Mouse (Mus musculus): ENCODE results near the gene Psip1. TPM values are rescaled to one million over a fixed set of nuclear protein-coding genes. Genes with fewer than 3 reads are reported as not detected.
"Not testable (repeated sequence)": the region's sequence is repeated elsewhere in the genome, so short reads cannot be mapped to it uniquely, and the experiment has no call there.

Psip1 gene
- total RNA-seq (2017) = 133 to 185 TPM (median 138 TPM) in 3 replicates

- peak; percentile 89 for ATAC-seq (replicated peaks; ENCODE audit: insufficient number of reproducible peaks, low FRiP score, low TSS enrichment, poor library complexity, severe bottlenecking)
Measured at GRCm38 (mm10) chr4:83486117-83486901, at the start of gene Psip1. Gene Psip1 (minus strand): TSS chr4:83486459.

GRCm38 (mm10) chr4:83534024-83534423 lies 47.8 kb upstream of the Psip1 start:
- ATAC-seq (replicated peaks; ENCODE audit: insufficient number of reproducible peaks, low FRiP score, low TSS enrichment, poor library complexity, severe bottlenecking) = no peak

GRCm38 (mm10) chr4:83533168-83533911 lies 47.1 kb upstream of the Psip1 start:
- no peak for ATAC-seq (replicated peaks; ENCODE audit: insufficient number of reproducible peaks, low FRiP score, low TSS enrichment, poor library complexity, severe bottlenecking)

GRCm38 (mm10) chr4:83530060-83530459 lies 43.8 kb upstream of the Psip1 start:
- not testable (repeated sequence) for ATAC-seq (replicated peaks; ENCODE audit: insufficient number of reproducible peaks, low FRiP score, low TSS enrichment, poor library complexity, severe bottlenecking)

GRCm38 (mm10) chr4:83527921-83528320 lies 41.7 kb upstream of the Psip1 start:
- ATAC-seq (replicated peaks; ENCODE audit: insufficient number of reproducible peaks, low FRiP score, low TSS enrichment, poor library complexity, severe bottlenecking) = no peak

- no peak for ATAC-seq (replicated peaks; ENCODE audit: insufficient number of reproducible peaks, low FRiP score, low TSS enrichment, poor library complexity, severe bottlenecking)
Measured at GRCm38 (mm10) chr4:83526988-83527334, 40.7 kb upstream of the Psip1 start.

- ATAC-seq (replicated peaks; ENCODE audit: insufficient number of reproducible peaks, low FRiP score, low TSS enrichment, poor library complexity, severe bottlenecking) = no peak
Measured at GRCm38 (mm10) chr4:83526270-83526987, 40.2 kb upstream of the Psip1 start.

- no peak; the same call in 1 of the 2 replicates for ATAC-seq (replicated peaks; ENCODE audit: insufficient number of reproducible peaks, low FRiP score, low TSS enrichment, poor library complexity, severe bottlenecking)
Measured at GRCm38 (mm10) chr4:83525690-83526055, 39.4 kb upstream of the Psip1 start.

GRCm38 (mm10) chr4:83524843-83525689 lies 38.8 kb upstream of the Psip1 start, which contains the start of gene Ccdc171:
Gene Ccdc171 (plus strand): TSS chr4:83525545.
- peak; percentile 85 for ATAC-seq (replicated peaks; ENCODE audit: insufficient number of reproducible peaks, low FRiP score, low TSS enrichment, poor library complexity, severe bottlenecking)

GRCm38 (mm10) chr4:83524456-83524842 lies 38.2 kb upstream of the Psip1 start:
- ATAC-seq (replicated peaks; ENCODE audit: insufficient number of reproducible peaks, low FRiP score, low TSS enrichment, poor library complexity, severe bottlenecking) = no peak

- no peak for ATAC-seq (replicated peaks; ENCODE audit: insufficient number of reproducible peaks, low FRiP score, low TSS enrichment, poor library complexity, severe bottlenecking)
Measured at GRCm38 (mm10) chr4:83522066-83522465, 35.8 kb upstream of the Psip1 start.

- no peak for ATAC-seq (replicated peaks; ENCODE audit: insufficient number of reproducible peaks, low FRiP score, low TSS enrichment, poor library complexity, severe bottlenecking)
Measured at GRCm38 (mm10) chr4:83520308-83520707, 34.0 kb upstream of the Psip1 start.

GRCm38 (mm10) chr4:83519807-83520206 lies 33.5 kb upstream of the Psip1 start:
- no peak for ATAC-seq (replicated peaks; ENCODE audit: insufficient number of reproducible peaks, low FRiP score, low TSS enrichment, poor library complexity, severe bottlenecking)

- no peak for ATAC-seq (replicated peaks; ENCODE audit: insufficient number of reproducible peaks, low FRiP score, low TSS enrichment, poor library complexity, severe bottlenecking)
Measured at GRCm38 (mm10) chr4:83519148-83519547, 32.9 kb upstream of the Psip1 start.

- not testable (repeated sequence) for ATAC-seq (replicated peaks; ENCODE audit: insufficient number of reproducible peaks, low FRiP score, low TSS enrichment, poor library complexity, severe bottlenecking)
Measured at GRCm38 (mm10) chr4:83516144-83516543, 29.9 kb upstream of the Psip1 start.

GRCm38 (mm10) chr4:83514976-83515669 lies 28.9 kb upstream of the Psip1 start:
- no peak for ATAC-seq (replicated peaks; ENCODE audit: insufficient number of reproducible peaks, low FRiP score, low TSS enrichment, poor library complexity, severe bottlenecking)

- no peak for ATAC-seq (replicated peaks; ENCODE audit: insufficient number of reproducible peaks, low FRiP score, low TSS enrichment, poor library complexity, severe bottlenecking)
Measured at GRCm38 (mm10) chr4:83514183-83514582, 27.9 kb upstream of the Psip1 start.

- no peak for ATAC-seq (replicated peaks; ENCODE audit: insufficient number of reproducible peaks, low FRiP score, low TSS enrichment, poor library complexity, severe bottlenecking)
Measured at GRCm38 (mm10) chr4:83512644-83513043, 26.4 kb upstream of the Psip1 start.
